Mouse (Mus musculus) C2C12 (cell line): ENCODE results near the gene Prex1.

Experiments used
- CTCF ChIP-seq: IDR thresholded peaks from one replicate; pipeline ENCODE4 v1.5.1; 2011; ENCODE audit not compliant: control insufficient read depth, insufficient read depth, insufficient read length
- MYOD1 ChIP-seq: IDR thresholded peaks from one replicate; pipeline ENCODE4 v1.6.1; 2011; ENCODE audit warnings: low read depth; ENCODE audit not compliant: control insufficient read depth, insufficient read length
- MYOG ChIP-seq: IDR thresholded peaks from one replicate; pipeline ENCODE4 v1.6.1; 2011; ENCODE audit not compliant: control insufficient read depth, insufficient read length; ENCODE audit errors: extremely low read depth
- USF1 ChIP-seq: IDR thresholded peaks from one replicate; pipeline ENCODE4 v1.6.1; 2011; ENCODE audit warnings: low read depth, mild to moderate bottlenecking, control low read depth, moderate library complexity

DNA sequence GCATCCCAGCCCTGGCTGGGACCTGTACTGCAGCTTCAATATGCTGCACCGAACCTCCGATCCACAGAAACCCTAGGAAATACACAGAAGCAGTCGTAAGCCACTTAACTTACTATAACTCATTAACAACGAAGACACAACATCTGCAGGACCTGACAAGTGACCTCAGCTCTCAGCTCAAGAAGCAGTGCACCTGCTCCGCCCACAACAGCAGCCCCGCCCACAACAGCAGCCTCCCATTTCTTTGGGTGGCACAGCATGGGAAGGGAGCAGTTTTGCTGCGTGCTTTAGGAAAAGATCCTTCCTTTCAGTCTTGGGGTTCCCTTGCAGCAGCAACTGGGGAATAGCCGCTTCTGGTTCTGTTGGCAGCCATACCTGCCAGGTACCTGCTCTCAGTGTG is 13.5 kb downstream of the Prex1 start:
- no peak for TF ChIP-seq MYOG
- no peak for TF ChIP-seq CTCF
- TF ChIP-seq MYOD1, result no peak
- no peak for TF ChIP-seq USF1
